Mouse (Mus musculus): Measurements from ENCODE around the gene BB287469. TPM values are rescaled to one million over a fixed set of nuclear protein-coding genes. Genes with fewer than 3 reads are reported as not detected.
"Not testable (repeated sequence)": the region's sequence is repeated elsewhere in the genome, so short reads cannot be mapped to it uniquely, and the experiment has no call there.

Gene BB287469
- total RNA-seq (2017): not detected in 3 replicates

- ATAC-seq (replicated peaks; ENCODE audit: insufficient number of reproducible peaks, low FRiP score, low TSS enrichment, poor library complexity, severe bottlenecking): not testable (repeated sequence)
These were observed at the start of gene BB287469 for GRCm38 (mm10) chr12:87816277-87816676. BB287469 (plus strand) TSS chr12:87816577.

DNA sequence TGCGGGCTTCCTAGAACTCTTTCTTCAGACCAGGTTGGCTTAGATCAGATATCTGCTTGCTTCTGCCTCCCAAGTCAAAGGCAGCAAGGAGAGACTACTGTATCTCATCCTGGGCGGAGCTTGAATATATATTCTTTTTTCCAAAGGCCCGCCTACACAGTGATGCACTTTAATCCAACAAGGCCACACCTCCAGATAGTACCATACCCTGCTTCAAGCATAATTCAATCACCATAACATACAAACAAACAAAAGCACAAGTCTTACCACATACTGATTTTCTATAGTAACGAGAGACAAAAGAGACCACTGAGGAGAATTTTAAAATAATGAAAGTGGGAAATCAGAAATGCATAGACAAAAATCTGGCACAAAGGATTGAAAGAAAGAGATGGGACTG is 40.7 kb upstream of the BB287469 start, which contains the start of gene Gm21319:
Gm21319 (minus strand) TSS at position 101 of the 400 bp plus-strand sequence.
- not testable (repeated sequence) for ATAC-seq (replicated peaks; ENCODE audit: insufficient number of reproducible peaks, low FRiP score, low TSS enrichment, poor library complexity, severe bottlenecking)

- not testable (repeated sequence) for ATAC-seq (replicated peaks; ENCODE audit: insufficient number of reproducible peaks, low FRiP score, low TSS enrichment, poor library complexity, severe bottlenecking)
These were observed 21.2 kb upstream of the BB287469 start, which contains the start of gene Gm21936 for GRCm38 (mm10) chr12:87795212-87795611. Gm21936 (plus strand) TSS chr12:87795512.

GRCm38 (mm10) chr12:87797971-87798370 is 18.4 kb upstream of the BB287469 start:
- not testable (repeated sequence) for ATAC-seq (replicated peaks; ENCODE audit: insufficient number of reproducible peaks, low FRiP score, low TSS enrichment, poor library complexity, severe bottlenecking)

- ATAC-seq (replicated peaks; ENCODE audit: insufficient number of reproducible peaks, low FRiP score, low TSS enrichment, poor library complexity, severe bottlenecking): not testable (repeated sequence)
These were observed 25.9 kb downstream of the BB287469 start, which contains the start of gene Gm2001 for GRCm38 (mm10) chr12:87842239-87842638. Gm2001 (minus strand) TSS chr12:87842339.

DNA sequence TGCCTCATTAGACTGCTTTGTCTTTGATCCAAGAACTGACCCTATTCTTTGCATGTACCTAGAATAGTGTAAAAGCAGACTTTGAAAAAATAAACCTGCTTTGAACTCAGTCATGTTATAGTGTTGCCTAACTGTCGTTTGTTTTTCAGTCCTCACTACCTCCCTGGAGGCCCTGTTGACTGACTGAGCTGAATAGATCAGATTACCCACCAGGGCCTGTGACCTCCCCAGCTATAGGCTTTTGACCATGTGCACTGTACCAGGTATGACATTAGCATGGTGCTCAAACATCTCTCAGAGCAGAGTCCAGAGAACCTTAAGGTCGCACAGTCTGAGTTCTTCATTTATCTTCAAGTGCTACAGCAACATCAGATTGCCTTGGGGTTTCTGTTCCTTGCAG is 34.3 kb downstream of the BB287469 start:
- not testable (repeated sequence) for ATAC-seq (replicated peaks; ENCODE audit: insufficient number of reproducible peaks, low FRiP score, low TSS enrichment, poor library complexity, severe bottlenecking)

- ATAC-seq (replicated peaks; ENCODE audit: insufficient number of reproducible peaks, low FRiP score, low TSS enrichment, poor library complexity, severe bottlenecking): not testable (repeated sequence)
These were observed 39.7 kb downstream of the BB287469 start for GRCm38 (mm10) chr12:87856067-87856466.

GRCm38 (mm10) chr12:87861740-87862692 is 45.6 kb downstream of the BB287469 start:
- ATAC-seq (replicated peaks; ENCODE audit: insufficient number of reproducible peaks, low FRiP score, low TSS enrichment, poor library complexity, severe bottlenecking): not testable (repeated sequence)

DNA sequence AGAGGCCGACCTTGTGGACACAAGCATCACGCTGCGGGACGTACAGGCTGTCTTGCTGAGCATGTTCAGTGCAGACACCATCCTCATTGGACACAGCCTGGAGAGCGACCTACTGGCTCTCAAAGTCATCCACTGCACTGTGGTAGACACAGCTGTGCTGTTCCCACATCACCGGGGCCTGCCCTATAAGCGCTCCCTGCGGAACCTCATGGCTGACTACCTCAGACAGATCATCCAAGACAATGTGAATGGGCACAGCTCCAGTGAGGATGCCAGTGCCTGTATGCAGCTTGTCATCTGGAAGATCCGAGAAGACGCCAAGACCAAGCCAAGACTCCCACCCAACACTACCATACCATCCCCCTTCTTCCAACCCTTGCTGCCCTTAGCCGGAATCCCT is 47.3 kb downstream of the BB287469 start:
- not testable (repeated sequence) for ATAC-seq (replicated peaks; ENCODE audit: insufficient number of reproducible peaks, low FRiP score, low TSS enrichment, poor library complexity, severe bottlenecking)

- not testable (repeated sequence) for ATAC-seq (replicated peaks; ENCODE audit: insufficient number of reproducible peaks, low FRiP score, low TSS enrichment, poor library complexity, severe bottlenecking)
These were observed 47.7 kb downstream of the BB287469 start for GRCm38 (mm10) chr12:87864048-87864447.

Other genes with a start within 250 kb of the BB287469 start
- not detected in 3 replicates for gene Oog1, start 213.9 kb upstream of the BB287469 start, total RNA-seq (2017)
- gene Gm4027, start 197.7 kb upstream of the BB287469 start, total RNA-seq (2017): not detected in 3 replicates
- not detected in 3 replicates for gene Gm16381, start 172.0 kb upstream of the BB287469 start, total RNA-seq (2017)
- not detected in 3 replicates for gene Gm21319, start 40.8 kb upstream of the BB287469 start, total RNA-seq (2017)
- gene Gm21936, start 21.1 kb upstream of the BB287469 start, total RNA-seq (2017): not detected in 3 replicates
- not detected in 3 replicates for gene Gm2001, start 25.8 kb downstream of the BB287469 start, total RNA-seq (2017)
- not detected in 3 replicates for gene Gm2016, start 57.5 kb downstream of the BB287469 start, total RNA-seq (2017)
- gene Gm2022, start 78.8 kb downstream of the BB287469 start, total RNA-seq (2017): not detected in 3 replicates
- gene Gm2035, start 103.3 kb downstream of the BB287469 start, total RNA-seq (2017): not detected in 3 replicates
- not detected in 3 replicates for gene Gm2042, start 137.5 kb downstream of the BB287469 start, total RNA-seq (2017)
- gene Gm2075, start 195.3 kb downstream of the BB287469 start, total RNA-seq (2017): not detected in 3 replicates
- gene Gm6803, start 202.2 kb downstream of the BB287469 start, total RNA-seq (2017): not detected in 3 replicates
- not detected in 3 replicates for gene Gm2056, start 210.4 kb downstream of the BB287469 start, total RNA-seq (2017)